Mouse (Mus musculus): ENCODE data around the gene Cep44. TPM values are rescaled to one million over a fixed set of nuclear protein-coding genes. Genes with fewer than 3 reads are reported as not detected.

Cep44 gene
- polyA plus RNA-seq, 1 experiment: 23.3 TPM

GRCm38 (mm10) chr8:56552551-56553103, 1.8 kb upstream of the Cep44 start:
- Histone ChIP-seq H3K27ac (ENCODE audit: control insufficient read depth, insufficient read depth, low read depth, low read length, poor library complexity) (no peak overlapping the region), H3K4me1 (ENCODE audit: control insufficient read depth, insufficient read depth, low read length) (peaks cover 1% of the 10 kb centered on the region; the same call in 1 of the 2 replicates), H3K4me3 (replicated peaks; ENCODE audit: control insufficient read depth, low read depth, low read length) (no peak overlapping the region)
- no peak for TF ChIP-seq CTCF (IDR thresholded peaks at IDR 0.05; ENCODE audit: control insufficient read depth, insufficient read depth, low read length)
- WGBS: 69% methylated on average over 5 of the region's 5 CpGs

- peaks cover 1% of the 10 kb centered on the region; the same call in 1 of the 2 replicates for H3K4me1 ChIP-seq (ENCODE audit: control insufficient read depth, insufficient read depth, low read length)
- no peak for TF ChIP-seq CTCF (IDR thresholded peaks at IDR 0.05; ENCODE audit: control insufficient read depth, insufficient read depth, low read length)
- 23% methylated on average over 10 of the region's 10 CpGs for WGBS
- H3K27ac ChIP-seq (ENCODE audit: control insufficient read depth, insufficient read depth, low read depth, low read length, poor library complexity): no peak overlapping the region
- H3K4me3 ChIP-seq (replicated peaks; ENCODE audit: control insufficient read depth, low read depth, low read length): peak overlapping the region; percentile 56
These were observed 1.2 kb upstream of the Cep44 start for GRCm38 (mm10) chr8:56552045-56552444.

GRCm38 (mm10) chr8:56551361-56551852, 560 bp upstream of the Cep44 start:
- H3K27ac ChIP-seq (ENCODE audit: control insufficient read depth, insufficient read depth, low read depth, low read length, poor library complexity): peak overlapping the region; percentile 81
- TF ChIP-seq CTCF (IDR thresholded peaks at IDR 0.05; ENCODE audit: control insufficient read depth, insufficient read depth, low read length): no peak
- 0 out of 2 replicates have a peak, but pooled peaks have one; percentile 2 for TF ChIP-seq POLR2A (IDR thresholded peaks at IDR 0.05; ENCODE audit: borderline replicate concordance, control insufficient read depth, low read depth, low read length)
- peaks cover 1% of the 10 kb centered on the region; the same call in 1 of the 2 replicates for H3K4me1 ChIP-seq (ENCODE audit: control insufficient read depth, insufficient read depth, low read length)
- WGBS: under 1% methylated on average over 28 of the region's 28 CpGs
- peak overlapping the region; percentile 98 for H3K4me3 ChIP-seq (replicated peaks; ENCODE audit: control insufficient read depth, low read depth, low read length)

- TF ChIP-seq POLR2A (IDR thresholded peaks at IDR 0.05; ENCODE audit: borderline replicate concordance, control insufficient read depth, low read depth, low read length): no peak
- TF ChIP-seq CTCF (IDR thresholded peaks at IDR 0.05; ENCODE audit: control insufficient read depth, insufficient read depth, low read length): no peak
- Histone ChIP-seq H3K4me3 (replicated peaks; ENCODE audit: control insufficient read depth, low read depth, low read length) (no peak overlapping the region), H3K27ac (ENCODE audit: control insufficient read depth, insufficient read depth, low read depth, low read length, poor library complexity) (no peak overlapping the region), H3K4me1 (ENCODE audit: control insufficient read depth, insufficient read depth, low read length) (peaks cover 1% of the 10 kb centered on the region; the same call in 1 of the 2 replicates)
- 53% methylated on average over 2 of the region's 2 CpGs for WGBS
These were observed 3.0 kb downstream of the Cep44 start for GRCm38 (mm10) chr8:56547866-56548265.

DNA sequence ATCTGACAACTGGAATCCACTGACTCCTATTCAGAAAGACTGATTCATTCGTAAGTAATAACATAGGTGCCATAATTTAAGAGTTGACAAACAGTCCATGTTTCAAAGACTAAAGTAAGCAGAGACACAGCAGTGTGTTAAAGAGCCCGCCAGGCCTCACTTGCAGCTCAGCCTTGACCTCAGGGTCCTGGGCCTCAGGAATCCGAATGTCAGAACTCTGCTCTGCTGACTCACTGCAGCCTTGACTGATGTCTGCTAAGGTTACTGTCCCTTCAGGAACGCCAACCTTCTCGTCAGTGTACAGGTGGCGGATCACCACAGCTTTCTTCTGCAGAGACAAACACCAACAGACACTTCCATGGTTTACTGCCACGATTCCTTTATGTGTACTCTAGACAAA, 10.1 kb downstream of the Cep44 start:
- H3K27ac ChIP-seq (ENCODE audit: control insufficient read depth, insufficient read depth, low read depth, low read length, poor library complexity): no peak overlapping the region
- H3K4me1 ChIP-seq (ENCODE audit: control insufficient read depth, insufficient read depth, low read length): no peaks in the 10 kb centered on the region
- no peak for TF ChIP-seq POLR2A (IDR thresholded peaks at IDR 0.05; ENCODE audit: borderline replicate concordance, control insufficient read depth, low read depth, low read length)
- TF ChIP-seq CTCF (IDR thresholded peaks at IDR 0.05; ENCODE audit: control insufficient read depth, insufficient read depth, low read length): no peak
- H3K4me3 ChIP-seq (replicated peaks; ENCODE audit: control insufficient read depth, low read depth, low read length): no peak overlapping the region
- 87% methylated on average over 7 of the region's 7 CpGs for WGBS

GRCm38 (mm10) chr8:56530359-56530758, 20.5 kb downstream of the Cep44 start:
- TF ChIP-seq POLR2A (IDR thresholded peaks at IDR 0.05; ENCODE audit: borderline replicate concordance, control insufficient read depth, low read depth, low read length): no peak
- peak; percentile 85 for TF ChIP-seq CTCF (IDR thresholded peaks at IDR 0.05; ENCODE audit: control insufficient read depth, insufficient read depth, low read length)
- no peak overlapping the region for H3K4me3 ChIP-seq (replicated peaks; ENCODE audit: control insufficient read depth, low read depth, low read length)
- 6% methylated on average over 3 of the region's 3 CpGs for WGBS
- H3K27ac ChIP-seq (ENCODE audit: control insufficient read depth, insufficient read depth, low read depth, low read length, poor library complexity): no peak overlapping the region
- H3K4me1 ChIP-seq (ENCODE audit: control insufficient read depth, insufficient read depth, low read length): no peaks in the 10 kb centered on the region

- TF ChIP-seq POLR2A (IDR thresholded peaks at IDR 0.05; ENCODE audit: borderline replicate concordance, control insufficient read depth, low read depth, low read length): no peak
- no peak for TF ChIP-seq CTCF (IDR thresholded peaks at IDR 0.05; ENCODE audit: control insufficient read depth, insufficient read depth, low read length)
- H3K4me1 ChIP-seq (ENCODE audit: control insufficient read depth, insufficient read depth, low read length): no peaks in the 10 kb centered on the region
- 65% methylated on average over 6 of the region's 6 CpGs for WGBS
- H3K27ac ChIP-seq (ENCODE audit: control insufficient read depth, insufficient read depth, low read depth, low read length, poor library complexity): no peak overlapping the region
- H3K4me3 ChIP-seq (replicated peaks; ENCODE audit: control insufficient read depth, low read depth, low read length): no peak overlapping the region
These were observed 22.0 kb downstream of the Cep44 start for GRCm38 (mm10) chr8:56528869-56529268.

DNA sequence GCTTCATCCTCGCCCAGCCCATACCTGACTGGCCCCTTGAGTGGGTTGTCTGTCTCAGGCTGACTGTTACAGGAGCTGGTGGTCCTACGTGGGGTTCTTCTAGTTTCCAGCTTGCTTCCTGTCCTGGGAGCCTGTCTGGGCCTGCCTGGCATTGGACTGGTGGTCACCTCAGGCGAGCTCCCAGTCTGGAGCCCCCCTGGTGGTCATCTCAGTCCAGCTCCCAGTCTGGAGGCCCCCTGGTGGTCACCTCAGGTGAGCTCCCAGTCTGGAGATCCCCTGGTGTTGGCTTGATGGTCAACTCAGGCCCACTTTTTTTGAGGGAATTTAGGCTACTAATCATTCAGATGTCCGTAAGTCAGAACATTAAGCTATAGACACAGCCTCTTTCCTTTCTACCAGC, 29.8 kb downstream of the Cep44 start:
- no peak for TF ChIP-seq POLR2A (IDR thresholded peaks at IDR 0.05; ENCODE audit: borderline replicate concordance, control insufficient read depth, low read depth, low read length)
- no peak for TF ChIP-seq CTCF (IDR thresholded peaks at IDR 0.05; ENCODE audit: control insufficient read depth, insufficient read depth, low read length)
- 64% methylated on average over 4 of the region's 4 CpGs for WGBS
- Histone ChIP-seq H3K4me1 (ENCODE audit: control insufficient read depth, insufficient read depth, low read length) (no peaks in the 10 kb centered on the region), H3K27ac (ENCODE audit: control insufficient read depth, insufficient read depth, low read depth, low read length, poor library complexity) (no peak overlapping the region), H3K4me3 (replicated peaks; ENCODE audit: control insufficient read depth, low read depth, low read length) (no peak overlapping the region)

DNA sequence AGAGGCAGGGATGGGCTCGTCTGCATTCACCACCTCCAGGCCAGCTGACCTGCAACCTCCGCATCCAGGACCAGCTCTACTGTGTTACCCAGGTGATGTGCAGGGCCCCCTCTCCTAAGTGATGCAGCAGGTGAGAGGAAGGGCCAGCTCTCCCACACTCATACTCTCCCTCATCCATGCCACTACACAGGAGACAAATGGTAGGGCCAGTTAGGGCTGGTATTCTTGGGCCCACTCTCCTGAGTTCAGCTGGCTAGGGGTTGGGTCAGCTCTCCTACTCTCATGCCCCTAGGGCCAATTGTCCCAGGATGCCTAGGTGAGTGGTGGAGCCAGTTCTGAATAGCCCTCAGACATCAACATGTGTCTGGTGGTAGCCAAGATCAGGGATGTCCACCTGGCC, 30.6 kb downstream of the Cep44 start:
- H3K27ac ChIP-seq (ENCODE audit: control insufficient read depth, insufficient read depth, low read depth, low read length, poor library complexity): no peak overlapping the region
- TF ChIP-seq POLR2A (IDR thresholded peaks at IDR 0.05; ENCODE audit: borderline replicate concordance, control insufficient read depth, low read depth, low read length) (no peak), CTCF (IDR thresholded peaks at IDR 0.05; ENCODE audit: control insufficient read depth, insufficient read depth, low read length) (no peak)
- H3K4me3 ChIP-seq (replicated peaks; ENCODE audit: control insufficient read depth, low read depth, low read length): no peak overlapping the region
- no peaks in the 10 kb centered on the region for H3K4me1 ChIP-seq (ENCODE audit: control insufficient read depth, insufficient read depth, low read length)
- WGBS: 80% methylated on average over 2 of the region's 2 CpGs

Data from bone marrow, adult 2 months (tissue).